Mouse (Mus musculus): Measurements from ENCODE around the gene Ttpal. TPM values are rescaled to one million over a fixed set of nuclear protein-coding genes. Genes with fewer than 3 reads are reported as not detected.
A peak's percentile ranks its signal among the peaks of the same experiment; 100 is the strongest.

Ttpal gene
- polyA plus RNA-seq, 1 experiment from 2014 or later = 53.2 TPM

DNA sequence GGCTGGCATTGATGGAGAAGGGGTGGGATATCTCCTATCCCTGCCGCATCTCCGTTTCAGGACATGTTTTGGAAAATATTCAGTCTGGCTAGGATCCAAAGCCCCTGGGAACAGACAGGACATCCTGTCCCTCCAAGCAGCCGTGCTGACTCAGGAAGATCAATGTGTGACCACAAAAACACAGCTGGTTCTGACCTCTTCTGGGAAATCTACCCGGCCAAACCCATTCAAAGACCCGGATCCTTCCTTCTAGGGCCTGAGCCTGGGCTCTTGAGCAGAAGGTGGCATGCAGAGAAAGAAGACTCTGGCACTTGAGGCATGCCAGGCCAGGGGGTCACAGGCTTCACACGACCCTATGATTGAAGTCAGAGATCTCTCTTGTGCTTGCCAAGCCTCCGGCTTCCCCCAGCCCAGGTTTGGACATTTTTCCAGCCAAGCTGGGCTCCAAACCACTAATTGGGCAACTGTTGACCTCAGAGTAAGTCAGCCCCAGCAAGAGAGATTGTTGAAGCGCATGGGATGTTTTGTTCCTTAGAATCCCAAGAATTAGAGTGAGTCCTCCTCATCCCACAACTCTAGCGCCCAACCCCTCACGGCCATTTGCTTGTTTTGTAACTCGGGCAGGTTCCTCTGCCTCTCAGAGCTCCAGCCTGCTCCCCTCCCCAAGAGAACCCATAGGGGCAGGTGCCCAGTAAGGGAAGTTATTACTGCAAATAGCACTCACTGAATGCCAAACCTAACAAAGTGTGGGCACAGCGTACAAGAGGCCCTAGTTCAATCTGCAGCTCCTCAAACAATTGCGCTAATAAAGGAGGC lies 5.8 kb upstream of the Ttpal start:
- Histone ChIP-seq H3K9me3 (no peaks in the 10 kb centered on the region), H3K36me3 (no peaks in the 10 kb centered on the region), H3K27me3 (no peaks in the 10 kb centered on the region), H3K4me1 (no peaks in the 10 kb centered on the region), H3K9ac (replicated peaks) (no peak overlapping the region), H3K27ac (replicated peaks) (no peak overlapping the region; the same call in 1 of the 2 replicates), H3K4me2 (replicated peaks) (no peak overlapping the region), H3K4me3 (no peak overlapping the region)
- WGBS = 83% methylated on average over 13 of the region's 13 CpGs
- ATAC-seq (ENCODE audit: low FRiP score, low read depth) = no peak

GRCm38 (mm10) chr2:163596873-163597155 lies 5.3 kb upstream of the Ttpal start:
- Histone ChIP-seq H3K4me1 (no peaks in the 10 kb centered on the region), H3K27ac (replicated peaks) (no peak overlapping the region), H3K4me2 (replicated peaks) (no peak overlapping the region), H3K36me3 (no peaks in the 10 kb centered on the region), H3K9me3 (no peaks in the 10 kb centered on the region), H3K9ac (replicated peaks) (no peak overlapping the region), H3K27me3 (no peaks in the 10 kb centered on the region), H3K4me3 (no peak overlapping the region)
- WGBS = 79% methylated on average over 3 of the region's 3 CpGs
- ATAC-seq (ENCODE audit: low FRiP score, low read depth) = no peak

DNA sequence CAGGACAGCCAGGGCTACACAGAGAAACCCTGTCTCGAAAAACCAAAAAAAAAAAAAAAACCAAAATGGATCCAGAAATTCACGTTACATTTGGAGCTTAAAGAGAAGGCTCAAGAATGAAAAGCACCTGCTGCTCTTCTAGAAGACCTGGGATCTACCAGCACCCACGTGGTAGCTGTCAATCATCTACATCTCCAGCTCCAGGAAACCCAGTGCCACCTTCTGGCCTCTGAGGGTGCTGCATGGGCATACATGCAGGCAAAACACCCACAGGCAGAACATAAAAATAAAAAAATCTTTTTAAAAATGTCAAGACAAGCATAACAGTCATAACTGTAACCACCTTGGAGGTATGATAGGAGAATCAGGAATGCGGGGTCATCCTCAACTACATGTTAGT lies 4.5 kb upstream of the Ttpal start:
- H3K4me1 ChIP-seq = peaks cover 1% of the 10 kb centered on the region

GRCm38 (mm10) chr2:163599226-163599625 lies 2.9 kb upstream of the Ttpal start:
- H3K4me2 ChIP-seq (replicated peaks) = no peak overlapping the region
- no peaks in the 10 kb centered on the region for H3K9me3 ChIP-seq
- H3K36me3 ChIP-seq = no peaks in the 10 kb centered on the region
- 6% methylated on average over 1 of the region's 1 CpGs for WGBS
- no peak overlapping the region for H3K4me3 ChIP-seq
- ATAC-seq (ENCODE audit: low FRiP score, low read depth) = no peak
- no peak overlapping the region for H3K27ac ChIP-seq (replicated peaks)
- no peaks in the 10 kb centered on the region for H3K27me3 ChIP-seq
- H3K4me1 ChIP-seq = peaks cover 10% of the 10 kb centered on the region
- no peak overlapping the region for H3K9ac ChIP-seq (replicated peaks)

More for the DNA sequence above, 4.5 kb upstream of the Ttpal start:
- 62% methylated on average over 4 of the region's 4 CpGs for WGBS
- Histone ChIP-seq H3K4me2 (replicated peaks) (no peak overlapping the region), H3K27me3 (no peaks in the 10 kb centered on the region), H3K9ac (replicated peaks) (no peak overlapping the region), H3K27ac (replicated peaks) (no peak overlapping the region), H3K36me3 (no peaks in the 10 kb centered on the region), H3K4me3 (no peak overlapping the region), H3K9me3 (no peaks in the 10 kb centered on the region)
- no peak for ATAC-seq (ENCODE audit: low FRiP score, low read depth)

GRCm38 (mm10) chr2:163601066-163601465 lies 1.0 kb upstream of the Ttpal start:
- no peak overlapping the region for H3K9ac ChIP-seq (replicated peaks)
- no peaks in the 10 kb centered on the region for H3K36me3 ChIP-seq
- no peaks in the 10 kb centered on the region for H3K9me3 ChIP-seq
- H3K4me2 ChIP-seq (replicated peaks) = no peak overlapping the region
- no peaks in the 10 kb centered on the region for H3K27me3 ChIP-seq
- 84% methylated on average over 7 of the region's 7 CpGs for WGBS
- ATAC-seq (ENCODE audit: low FRiP score, low read depth) = no peak
- H3K4me1 ChIP-seq = peaks cover 10% of the 10 kb centered on the region
- no peak overlapping the region for H3K4me3 ChIP-seq
- no peak overlapping the region for H3K27ac ChIP-seq (replicated peaks)

DNA sequence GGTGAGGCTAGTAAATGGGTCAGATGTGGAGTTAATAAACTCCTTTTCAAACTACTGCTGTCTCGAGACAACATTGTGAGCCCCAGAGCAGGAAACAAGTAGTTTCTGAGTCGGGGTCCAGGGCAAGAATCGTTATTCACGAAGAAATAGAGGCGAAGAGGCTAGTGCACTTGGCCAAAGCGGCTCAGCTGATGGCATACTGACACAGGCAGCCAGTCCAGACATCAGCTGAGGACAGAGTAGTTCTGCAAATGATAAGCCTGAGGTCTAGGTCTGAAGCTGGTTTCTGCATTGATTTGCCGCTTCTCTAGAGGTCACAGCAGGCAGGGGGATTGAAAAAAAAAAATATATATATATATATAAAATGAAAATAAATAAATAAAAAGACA lies 408 bp upstream of the Ttpal start:
- no peaks in the 10 kb centered on the region for H3K27me3 ChIP-seq
- peak overlapping the region; percentile 96 for H3K4me2 ChIP-seq (replicated peaks)
- H3K27ac ChIP-seq (replicated peaks) = no peak overlapping the region
- H3K9ac ChIP-seq (replicated peaks) = peak overlapping the region; percentile 70; the same call in 1 of the 2 replicates
- WGBS = 77% methylated on average over 7 of the region's 7 CpGs
- no peaks in the 10 kb centered on the region for H3K9me3 ChIP-seq
- peaks cover 10% of the 10 kb centered on the region for H3K4me1 ChIP-seq
- H3K4me3 ChIP-seq = peak overlapping the region; percentile 65
- no peak for ATAC-seq (ENCODE audit: low FRiP score, low read depth)
- no peaks in the 10 kb centered on the region for H3K36me3 ChIP-seq

- WGBS = 82% methylated on average over 7 of the region's 7 CpGs
- no peak for ATAC-seq (ENCODE audit: low FRiP score, low read depth)
- Histone ChIP-seq H3K9ac (replicated peaks) (no peak overlapping the region), H3K36me3 (peaks cover 17% of the 10 kb centered on the region), H3K27ac (replicated peaks) (no peak overlapping the region), H3K9me3 (no peaks in the 10 kb centered on the region), H3K4me1 (peaks cover 10% of the 10 kb centered on the region), H3K4me2 (replicated peaks) (no peak overlapping the region), H3K27me3 (no peaks in the 10 kb centered on the region), H3K4me3 (no peak overlapping the region)
Measured at GRCm38 (mm10) chr2:163606161-163606560, 4.0 kb downstream of the Ttpal start.

GRCm38 (mm10) chr2:163608008-163608407 lies 5.9 kb downstream of the Ttpal start:
- Histone ChIP-seq H3K9ac (replicated peaks) (no peak overlapping the region), H3K36me3 (peaks cover 20% of the 10 kb centered on the region), H3K4me2 (replicated peaks) (no peak overlapping the region), H3K9me3 (no peaks in the 10 kb centered on the region), H3K4me1 (peaks cover 5% of the 10 kb centered on the region), H3K27me3 (no peaks in the 10 kb centered on the region), H3K4me3 (no peak overlapping the region), H3K27ac (replicated peaks) (no peak overlapping the region)
- WGBS = 89% methylated on average over 7 of the region's 7 CpGs
- ATAC-seq (ENCODE audit: low FRiP score, low read depth) = no peak

- H3K9me3 ChIP-seq = no peaks in the 10 kb centered on the region
- H3K36me3 ChIP-seq = peaks cover 34% of the 10 kb centered on the region
- H3K4me3 ChIP-seq = no peak overlapping the region
- H3K9ac ChIP-seq (replicated peaks) = no peak overlapping the region
- no peak overlapping the region for H3K4me2 ChIP-seq (replicated peaks)
- WGBS = 89% methylated on average over 12 of the region's 12 CpGs
- no peaks in the 10 kb centered on the region for H3K4me1 ChIP-seq
- no peaks in the 10 kb centered on the region for H3K27me3 ChIP-seq
- ATAC-seq (ENCODE audit: low FRiP score, low read depth) = no peak
- H3K27ac ChIP-seq (replicated peaks) = no peak overlapping the region
Measured at GRCm38 (mm10) chr2:163609281-163609975, 7.3 kb downstream of the Ttpal start.

DNA sequence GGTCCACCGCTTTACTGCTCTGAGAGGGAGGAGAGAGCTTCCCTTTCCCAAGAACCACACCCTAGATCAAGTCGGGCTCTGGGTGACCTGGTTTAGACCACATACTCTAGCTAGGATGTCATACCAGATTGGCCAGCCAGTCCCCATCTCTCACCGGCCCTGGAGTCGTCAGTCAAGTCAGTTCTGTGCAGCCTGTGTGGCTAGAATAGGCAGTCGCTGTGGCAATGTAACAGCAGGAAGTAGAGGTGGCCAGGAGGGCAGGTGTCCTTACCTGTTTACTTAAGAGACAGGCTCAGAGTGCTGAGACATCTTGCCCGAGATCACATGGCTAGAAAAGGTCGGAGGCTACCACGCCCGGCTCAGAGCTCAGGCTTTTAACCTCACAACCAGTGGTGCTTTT lies 9.1 kb downstream of the Ttpal start:
- Histone ChIP-seq H3K27me3 (no peaks in the 10 kb centered on the region), H3K27ac (replicated peaks) (no peak overlapping the region), H3K9ac (replicated peaks) (no peak overlapping the region), H3K9me3 (no peaks in the 10 kb centered on the region), H3K4me1 (no peaks in the 10 kb centered on the region), H3K4me3 (no peak overlapping the region), H3K36me3 (peaks cover 52% of the 10 kb centered on the region), H3K4me2 (replicated peaks) (no peak overlapping the region)
- ATAC-seq (ENCODE audit: low FRiP score, low read depth) = no peak
- 88% methylated on average over 9 of the region's 9 CpGs for WGBS

- Histone ChIP-seq H3K4me2 (replicated peaks) (no peak overlapping the region), H3K9ac (replicated peaks) (no peak overlapping the region), H3K27ac (replicated peaks) (no peak overlapping the region), H3K4me1 (no peaks in the 10 kb centered on the region), H3K27me3 (no peaks in the 10 kb centered on the region), H3K4me3 (no peak overlapping the region), H3K9me3 (no peaks in the 10 kb centered on the region), H3K36me3 (peaks cover 58% of the 10 kb centered on the region)
- no peak for ATAC-seq (ENCODE audit: low FRiP score, low read depth)
- 94% methylated on average over 5 of the region's 5 CpGs for WGBS
Measured at GRCm38 (mm10) chr2:163613206-163613605, 11.1 kb downstream of the Ttpal start.

- H3K36me3 ChIP-seq = peaks cover 66% of the 10 kb centered on the region
- 94% methylated on average over 4 of the region's 4 CpGs for WGBS
- no peak overlapping the region for H3K4me3 ChIP-seq
Measured at GRCm38 (mm10) chr2:163613990-163614389, 11.9 kb downstream of the Ttpal start.

More at GRCm38 (mm10) chr2:163613990-163614389, 11.9 kb downstream of the Ttpal start:
- ATAC-seq (ENCODE audit: low FRiP score, low read depth) = no peak
- no peak overlapping the region for H3K4me2 ChIP-seq (replicated peaks)
- no peaks in the 10 kb centered on the region for H3K9me3 ChIP-seq
- H3K27me3 ChIP-seq = no peaks in the 10 kb centered on the region
- H3K4me1 ChIP-seq = no peaks in the 10 kb centered on the region
- no peak overlapping the region for H3K27ac ChIP-seq (replicated peaks)
- H3K9ac ChIP-seq (replicated peaks) = no peak overlapping the region
